Mouse (Mus musculus) CH12.LX (cell line): ENCODE results near the gene Prpf40b.

Source experiments
- CHD2 ChIP-seq: IDR thresholded peaks from 2 replicates; pipeline ENCODE4 v1.6.1; 2011; ENCODE audit warnings: low read length, improper control_type of control experiment
- CTCF ChIP-seq, 2 experiments: IDR thresholded peaks in 1 of 2; conservative IDR thresholded peaks in 1 of 2; 2 replicates each; pipeline ENCODE4 v1.5.1; 2011 to 2012; ENCODE audit warnings: low read depth in 2 of 2, low read length in 2 of 2, improper control_type of control experiment in 1 of 2, inconsistent platforms in 1 of 2, mild to moderate bottlenecking in 1 of 2, moderate library complexity in 1 of 2
- EP300 ChIP-seq: IDR thresholded peaks from 2 replicates; pipeline ENCODE4 v1.6.1; 2011; ENCODE audit warnings: low read length, improper control_type of control experiment
- KAT2A ChIP-seq: IDR thresholded peaks from 2 replicates; pipeline ENCODE4 v1.6.1; 2012; ENCODE audit warnings: low read length, improper control_type of control experiment, inconsistent platforms; ENCODE audit not compliant: insufficient replicate concordance
- NELFE ChIP-seq: IDR thresholded peaks from 2 replicates; pipeline ENCODE4 v1.6.1; 2011; ENCODE audit warnings: low read depth, low read length, improper control_type of control experiment
- NRF1 ChIP-seq: IDR thresholded peaks from 2 replicates; pipeline ENCODE4 v1.6.1; 2014; ENCODE audit warnings: low read depth, mild to moderate bottlenecking, inconsistent platforms, low read length, improper control_type of control experiment, moderate library complexity
- POLR2A ChIP-seq: IDR thresholded peaks from 2 replicates; pipeline ENCODE4 v1.6.1; 2011; ENCODE audit warnings: low read depth, mild to moderate bottlenecking, improper control_type of control experiment, low read length
- POLR2AphosphoS2 ChIP-seq: IDR thresholded peaks from 2 replicates; pipeline ENCODE4 v1.6.1; 2011; ENCODE audit warnings: low read depth, low read length, improper control_type of control experiment
- SMC3 ChIP-seq: IDR thresholded peaks from 2 replicates; pipeline ENCODE4 v1.6.1; 2011; ENCODE audit warnings: low read depth, low read length, improper control_type of control experiment
- TCF12 ChIP-seq: IDR thresholded peaks from 2 replicates; pipeline ENCODE4 v1.6.1; 2014; ENCODE audit warnings: low read depth, mild to moderate bottlenecking, inconsistent platforms, low read length, improper control_type of control experiment
- ZC3H11A ChIP-seq: IDR thresholded peaks from 2 replicates; pipeline ENCODE4 v1.6.1; 2012; ENCODE audit warnings: low read depth, mild to moderate bottlenecking, inconsistent platforms, low read length, improper control_type of control experiment

DNA sequence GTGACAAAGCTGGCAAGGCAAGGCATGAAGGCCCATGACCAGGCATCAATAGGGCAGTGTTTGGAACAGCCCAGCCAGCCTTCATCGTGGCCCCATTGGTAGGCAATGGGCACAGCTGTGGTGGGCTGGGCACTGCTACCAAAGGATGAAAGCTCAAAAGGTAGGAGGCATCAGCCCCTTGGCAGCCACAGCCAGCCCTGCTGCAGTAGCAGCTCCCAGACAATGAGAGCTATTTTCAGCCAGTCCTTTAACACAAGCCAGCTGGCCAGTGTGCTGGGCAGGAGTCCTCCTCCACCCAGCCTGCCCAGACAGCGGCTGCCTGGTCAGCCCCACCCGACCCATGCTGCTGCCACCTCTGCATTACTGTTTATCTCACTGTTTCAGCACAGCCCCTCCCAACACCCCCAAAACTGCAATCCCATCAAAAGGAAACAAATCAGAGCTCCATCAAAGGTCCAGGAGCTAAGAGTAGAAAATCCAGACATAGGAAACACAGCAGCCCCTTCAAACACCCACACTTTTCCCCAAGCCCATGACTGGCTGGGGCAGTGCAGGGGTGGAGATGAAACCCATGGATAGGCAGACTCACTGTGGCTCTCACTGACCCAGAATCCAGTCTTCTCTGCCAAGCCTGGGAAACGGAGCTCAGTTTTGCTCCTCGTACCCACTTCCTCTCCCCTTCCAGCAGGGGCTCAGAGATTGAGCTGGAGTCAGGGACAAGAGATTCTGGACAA lies 48.7 kb downstream of the Prpf40b start:
- TF ChIP-seq EP300 (no peak), CTCF (conservative IDR thresholded peaks at IDR 0.05 in 1 of 2, IDR thresholded peaks at IDR 0.05 in 1 of 2; ENCODE audit: low read depth in 2 of 2, low read length in 2 of 2) (no peak), POLR2A (no peak), KAT2A (no peak), POLR2AphosphoS2 (no peak), TCF12 (no peak), NRF1 (no peak), ZC3H11A (no peak), SMC3 (no peak), CHD2 (no peak), NELFE (no peak)
